Mouse (Mus musculus): ENCODE results near the gene Gm10840. TPM values are rescaled to one million over a fixed set of nuclear protein-coding genes. Genes with fewer than 3 reads are reported as not detected.
"Not testable (repeated sequence)": the region's sequence is repeated elsewhere in the genome, so short reads cannot be mapped to it uniquely, and the experiment has no call there.

Gene Gm10840
- polyA plus RNA-seq, 1 experiment = not detected

- Histone ChIP-seq H3ac (ENCODE audit: control insufficient read depth, insufficient read length) (peak overlapping the region; percentile 26), H3K79me2 (ENCODE audit: control insufficient read depth, insufficient read depth) (peaks cover 10% of the 10 kb centered on the region), H3K4me3 (peak overlapping the region; percentile 67), H3K36me3 (ENCODE audit: control insufficient read depth, insufficient read depth) (peaks cover 32% of the 10 kb centered on the region), H3K27me3 (ENCODE audit: control insufficient read depth, insufficient read depth, insufficient read length) (no peaks in the 10 kb centered on the region), H3K4me2 (ENCODE audit: low read depth) (peak overlapping the region; percentile 86)
- TF ChIP-seq POLR2A (IDR thresholded peaks at IDR 0.05; ENCODE audit: insufficient read length, low read depth) = no peak
- TF ChIP-seq REST (IDR thresholded peaks at IDR 0.05; ENCODE audit: insufficient read depth, insufficient read length) = no peak
- TF ChIP-seq MYOD1 (IDR thresholded peaks at IDR 0.05; ENCODE audit: control insufficient read depth in 1 of 3, insufficient read length in 2 of 3, low read depth in 2 of 3) = no peak
- TF ChIP-seq USF1 (IDR thresholded peaks at IDR 0.05; ENCODE audit: low read depth) = no peak
- TF ChIP-seq TCF12 (IDR thresholded peaks at IDR 0.05; ENCODE audit: insufficient read depth, poor library complexity, severe bottlenecking) = no peak
- TF ChIP-seq MAX (IDR thresholded peaks at IDR 0.05; ENCODE audit: low read depth) = no peak
- TF ChIP-seq CEBPB (IDR thresholded peaks at IDR 0.05; ENCODE audit: insufficient read depth, poor library complexity, severe bottlenecking) = no peak
- no peak for TF ChIP-seq MYOG (IDR thresholded peaks at IDR 0.05; ENCODE audit: control insufficient read depth in 1 of 3, insufficient read depth in 1 of 3, insufficient read length in 2 of 3, low read depth in 2 of 3)
- no peak for TF ChIP-seq POLR2AphosphoS2 (IDR thresholded peaks at IDR 0.05; ENCODE audit: insufficient read length, low read depth)
- no peak for TF ChIP-seq TCF3 (IDR thresholded peaks at IDR 0.05; ENCODE audit: insufficient read length, low read depth)
- TF ChIP-seq SRF (IDR thresholded peaks at IDR 0.05; ENCODE audit: control insufficient read depth, insufficient read length, low read depth) = no peak
- no peak for TF ChIP-seq E2F4 (IDR thresholded peaks at IDR 0.05; ENCODE audit: insufficient read depth)
Measured at GRCm38 (mm10) chr11:106194155-106194541, 33.5 kb downstream of the Gm10840 start.

GRCm38 (mm10) chr11:106194891-106195290 lies 34.2 kb downstream of the Gm10840 start:
- Histone ChIP-seq H3K79me2 (ENCODE audit: control insufficient read depth, insufficient read depth) (peaks cover 10% of the 10 kb centered on the region), H3ac (ENCODE audit: control insufficient read depth, insufficient read length) (no peak overlapping the region), H3K4me2 (ENCODE audit: low read depth) (no peak overlapping the region)

GRCm38 (mm10) chr11:106195341-106195740 lies 34.7 kb downstream of the Gm10840 start:
- no peak for TF ChIP-seq MAX (IDR thresholded peaks at IDR 0.05; ENCODE audit: low read depth)
- peaks cover 33% of the 10 kb centered on the region for H3K36me3 ChIP-seq (ENCODE audit: control insufficient read depth, insufficient read depth)
- no peak overlapping the region for H3K4me3 ChIP-seq
- H3ac ChIP-seq (ENCODE audit: control insufficient read depth, insufficient read length) = no peak overlapping the region
- H3K4me2 ChIP-seq (ENCODE audit: low read depth) = no peak overlapping the region
- H3K79me2 ChIP-seq (ENCODE audit: control insufficient read depth, insufficient read depth) = peaks cover 10% of the 10 kb centered on the region
- no peaks in the 10 kb centered on the region for H3K27me3 ChIP-seq (ENCODE audit: control insufficient read depth, insufficient read depth, insufficient read length)

More at GRCm38 (mm10) chr11:106194891-106195290, 34.2 kb downstream of the Gm10840 start:
- TF ChIP-seq USF1 (IDR thresholded peaks at IDR 0.05; ENCODE audit: low read depth) (no peak), REST (IDR thresholded peaks at IDR 0.05; ENCODE audit: insufficient read depth, insufficient read length) (no peak), SRF (IDR thresholded peaks at IDR 0.05; ENCODE audit: control insufficient read depth, insufficient read length, low read depth) (no peak), MAX (IDR thresholded peaks at IDR 0.05; ENCODE audit: low read depth) (no peak), POLR2A (IDR thresholded peaks at IDR 0.05; ENCODE audit: insufficient read length, low read depth) (no peak), MYOD1 (IDR thresholded peaks at IDR 0.05; ENCODE audit: control insufficient read depth in 1 of 3, insufficient read length in 2 of 3, low read depth in 2 of 3) (no peak), TCF12 (IDR thresholded peaks at IDR 0.05; ENCODE audit: insufficient read depth, poor library complexity, severe bottlenecking) (no peak), POLR2AphosphoS2 (IDR thresholded peaks at IDR 0.05; ENCODE audit: insufficient read length, low read depth) (peak; percentile 53)
- Histone ChIP-seq H3K36me3 (ENCODE audit: control insufficient read depth, insufficient read depth) (peaks cover 33% of the 10 kb centered on the region), H3K27me3 (ENCODE audit: control insufficient read depth, insufficient read depth, insufficient read length) (no peaks in the 10 kb centered on the region), H3K4me3 (no peak overlapping the region)

DNA sequence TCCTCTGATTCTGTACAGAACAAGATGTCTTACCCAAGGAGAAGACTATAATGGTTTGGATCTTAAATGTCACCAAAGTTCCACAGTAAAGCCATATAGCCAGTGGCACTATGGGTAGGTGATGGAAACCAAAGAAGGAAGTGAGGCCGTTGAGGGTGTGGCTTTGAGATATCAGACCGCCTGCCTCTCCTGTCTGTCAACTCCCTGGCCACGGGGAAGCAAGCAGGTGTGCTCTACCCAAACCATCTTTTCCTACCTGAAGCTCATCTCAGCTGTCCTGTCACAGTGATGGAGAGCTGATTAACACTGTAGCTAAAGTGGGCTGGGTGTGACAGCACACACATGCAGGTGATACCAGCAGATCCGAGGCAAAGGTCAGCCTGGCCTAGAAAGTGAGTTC lies 37.6 kb downstream of the Gm10840 start:
- TF ChIP-seq TCF3 (IDR thresholded peaks at IDR 0.05; ENCODE audit: insufficient read length, low read depth) (no peak), REST (IDR thresholded peaks at IDR 0.05; ENCODE audit: insufficient read depth, insufficient read length) (no peak), TCF12 (IDR thresholded peaks at IDR 0.05; ENCODE audit: insufficient read depth, poor library complexity, severe bottlenecking) (no peak), POLR2AphosphoS2 (IDR thresholded peaks at IDR 0.05; ENCODE audit: insufficient read length, low read depth) (no peak), MYOD1 (IDR thresholded peaks at IDR 0.05; ENCODE audit: control insufficient read depth in 1 of 3, insufficient read length in 2 of 3, low read depth in 2 of 3) (no peak), USF1 (IDR thresholded peaks at IDR 0.05; ENCODE audit: low read depth) (no peak), CEBPB (IDR thresholded peaks at IDR 0.05; ENCODE audit: insufficient read depth, poor library complexity, severe bottlenecking) (no peak), POLR2A (IDR thresholded peaks at IDR 0.05; ENCODE audit: insufficient read length, low read depth) (no peak), MYOG (IDR thresholded peaks at IDR 0.05; ENCODE audit: control insufficient read depth in 1 of 3, insufficient read depth in 1 of 3, insufficient read length in 2 of 3, low read depth in 2 of 3) (no peak), MAX (IDR thresholded peaks at IDR 0.05; ENCODE audit: low read depth) (no peak), SRF (IDR thresholded peaks at IDR 0.05; ENCODE audit: control insufficient read depth, insufficient read length, low read depth) (no peak), E2F4 (IDR thresholded peaks at IDR 0.05; ENCODE audit: insufficient read depth) (no peak)
- H3K4me3 ChIP-seq = no peak overlapping the region
- peaks cover 61% of the 10 kb centered on the region for H3K36me3 ChIP-seq (ENCODE audit: control insufficient read depth, insufficient read depth)

DNA sequence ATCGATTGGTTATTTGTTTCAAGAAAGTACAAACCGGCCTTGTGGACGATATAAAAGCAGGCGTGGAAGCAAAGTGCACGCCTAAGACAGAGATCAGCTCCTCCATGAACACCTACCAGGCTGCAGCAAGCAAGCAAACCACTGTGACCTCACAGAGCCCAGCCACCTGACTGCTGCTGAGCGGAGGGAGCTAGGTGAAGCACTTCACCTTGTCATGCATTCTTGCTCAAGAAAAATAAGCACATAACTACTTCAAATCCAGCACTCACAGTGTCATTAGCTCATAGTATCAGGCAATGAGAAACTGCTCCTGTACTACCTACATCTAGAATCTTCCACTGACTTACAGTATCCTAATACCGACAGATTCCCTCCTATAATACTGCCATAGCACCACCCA lies 39.3 kb downstream of the Gm10840 start:
- not testable (repeated sequence) for H3K4me3 ChIP-seq; H3K4me2 ChIP-seq (ENCODE audit: low read depth); H3ac ChIP-seq (ENCODE audit: control insufficient read depth, insufficient read length); H3K27me3 ChIP-seq (ENCODE audit: control insufficient read depth, insufficient read depth, insufficient read length); H3K79me2 ChIP-seq (ENCODE audit: control insufficient read depth, insufficient read depth)
- H3K36me3 ChIP-seq (ENCODE audit: control insufficient read depth, insufficient read depth) = peaks cover 72% of the 10 kb centered on the region

More for the DNA sequence above, 37.6 kb downstream of the Gm10840 start:
- Histone ChIP-seq H3K79me2 (ENCODE audit: control insufficient read depth, insufficient read depth) (no peaks in the 10 kb centered on the region), H3K27me3 (ENCODE audit: control insufficient read depth, insufficient read depth, insufficient read length) (no peaks in the 10 kb centered on the region), H3K4me2 (ENCODE audit: low read depth) (no peak overlapping the region), H3ac (ENCODE audit: control insufficient read depth, insufficient read length) (no peak overlapping the region)

Data from myocyte (in vitro differentiated cells).